Mouse (Mus musculus): ENCODE data around the gene Hhatl. TPM values are rescaled to one million over a fixed set of nuclear protein-coding genes. Genes with fewer than 3 reads are reported as not detected.

The Hhatl gene
- total and polyA plus RNA-seq, 2 experiments from 2014 or later, result 0.39 to 1.2 TPM

- ATAC-seq, result no peak
- 76% methylated on average over 2 of the region's 2 CpGs for WGBS
Observed at GRCm38 (mm10) chr9:121786359-121786758, 5.9 kb downstream of the Hhatl start.

GRCm38 (mm10) chr9:121785261-121785660 is 7.0 kb downstream of the Hhatl start:
- Histone ChIP-seq H3K36me3 (ENCODE audit: insufficient read depth) (no peaks in the 10 kb centered on the region), H3K9ac (no peak overlapping the region), H3K27ac (ENCODE audit: low read depth, low read length) (no peak overlapping the region), H3K9me3 (ENCODE audit: low read length) (no peaks in the 10 kb centered on the region), H3K4me1 (ENCODE audit: insufficient read depth) (no peaks in the 10 kb centered on the region), H3K4me3 (ENCODE audit: low read depth, low read length) (no peak overlapping the region), H3K27me3 (ENCODE audit: insufficient read depth, low read length) (no peaks in the 10 kb centered on the region), H3K4me2 (ENCODE audit: low read depth) (no peak overlapping the region)
- no peak for DNase-seq
- no peak for ATAC-seq
- WGBS, result 92% methylated on average over 8 of the region's 8 CpGs
- no peak for TF ChIP-seq CTCF (IDR thresholded peaks at IDR 0.05; ENCODE audit: low read depth)

More at GRCm38 (mm10) chr9:121786359-121786758, 5.9 kb downstream of the Hhatl start:
- TF ChIP-seq CTCF (IDR thresholded peaks at IDR 0.05; ENCODE audit: low read depth), result no peak
- Histone ChIP-seq H3K36me3 (ENCODE audit: insufficient read depth) (no peaks in the 10 kb centered on the region), H3K9ac (no peak overlapping the region), H3K27me3 (ENCODE audit: insufficient read depth, low read length) (no peaks in the 10 kb centered on the region), H3K4me1 (ENCODE audit: insufficient read depth) (no peaks in the 10 kb centered on the region), H3K4me3 (ENCODE audit: low read depth, low read length) (no peak overlapping the region), H3K9me3 (ENCODE audit: low read length) (no peaks in the 10 kb centered on the region), H3K4me2 (ENCODE audit: low read depth) (no peak overlapping the region), H3K27ac (ENCODE audit: low read depth, low read length) (no peak overlapping the region)
- no peak for DNase-seq

DNA sequence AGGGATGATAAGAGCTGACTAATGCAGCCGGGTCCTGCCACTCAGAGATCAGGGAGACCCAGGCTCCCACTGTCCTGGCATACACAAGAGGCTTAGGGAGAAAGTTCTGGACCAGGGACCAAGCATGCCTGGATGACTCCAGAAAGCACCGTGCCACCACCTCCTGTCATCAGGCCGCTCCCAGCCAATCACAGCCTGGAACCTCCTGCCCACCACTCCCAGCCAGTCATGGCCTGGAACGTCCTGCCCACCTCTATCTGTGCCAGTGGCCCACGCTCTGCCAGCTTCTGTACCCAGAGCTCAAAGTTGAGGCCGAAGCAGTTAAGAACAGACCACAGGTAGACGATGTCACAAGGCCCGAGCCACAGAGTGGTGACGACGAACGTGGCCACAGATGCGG is 7.5 kb downstream of the Hhatl start:
- ATAC-seq (no peak), DNase-seq (no peak)
- no peak for TF ChIP-seq CTCF (IDR thresholded peaks at IDR 0.05; ENCODE audit: low read depth)
- H3K4me2 ChIP-seq (ENCODE audit: low read depth), result no peak overlapping the region
- no peaks in the 10 kb centered on the region for H3K9me3 ChIP-seq (ENCODE audit: low read length)
- H3K9ac ChIP-seq, result no peak overlapping the region
- no peak overlapping the region for H3K4me3 ChIP-seq (ENCODE audit: low read depth, low read length)
- 85% methylated on average over 12 of the region's 12 CpGs for WGBS
- H3K36me3 ChIP-seq (ENCODE audit: insufficient read depth), result no peaks in the 10 kb centered on the region
- H3K4me1 ChIP-seq (ENCODE audit: insufficient read depth), result no peaks in the 10 kb centered on the region
- H3K27ac ChIP-seq (ENCODE audit: low read depth, low read length), result no peak overlapping the region
- no peaks in the 10 kb centered on the region for H3K27me3 ChIP-seq (ENCODE audit: insufficient read depth, low read length)

GRCm38 (mm10) chr9:121778066-121778624 is 14.2 kb downstream of the Hhatl start:
- peak overlapping the region; percentile 40 for H3K9ac ChIP-seq
- ATAC-seq, result peak; percentile 78
- peaks cover 16% of the 10 kb centered on the region for H3K27me3 ChIP-seq (ENCODE audit: insufficient read depth, low read length)
- H3K36me3 ChIP-seq (ENCODE audit: insufficient read depth), result no peaks in the 10 kb centered on the region
- no peaks in the 10 kb centered on the region for H3K4me1 ChIP-seq (ENCODE audit: insufficient read depth)
- no peaks in the 10 kb centered on the region for H3K9me3 ChIP-seq (ENCODE audit: low read length)
- TF ChIP-seq CTCF (IDR thresholded peaks at IDR 0.05; ENCODE audit: low read depth), result peak; percentile 17; the same call in 1 of the 2 replicates
- WGBS, result 9% methylated on average over 54 of the region's 54 CpGs
- H3K27ac ChIP-seq (ENCODE audit: low read depth, low read length), result no peak overlapping the region
- peak overlapping the region; percentile 37 for H3K4me3 ChIP-seq (ENCODE audit: low read depth, low read length)
- DNase-seq, result peak; percentile 78
- H3K4me2 ChIP-seq (ENCODE audit: low read depth), result peak overlapping the region; percentile 75

GRCm38 (mm10) chr9:121777484-121778065 is 14.7 kb downstream of the Hhatl start, which contains the start of gene Klhl40:
Gene Klhl40 (plus strand): TSS chr9:121777607.
- Histone ChIP-seq H3K4me2 (ENCODE audit: low read depth) (peak within 1 kb of the TSS; percentile 75), H3K9ac (peak within 1 kb of the TSS; percentile 40), H3K36me3 (ENCODE audit: insufficient read depth) (no peaks in the 10 kb centered on the region), H3K4me1 (ENCODE audit: insufficient read depth) (no peaks in the 10 kb centered on the region), H3K9me3 (ENCODE audit: low read length) (no peaks in the 10 kb centered on the region), H3K27ac (ENCODE audit: low read depth, low read length) (no peak within 1 kb of the TSS), H3K4me3 (ENCODE audit: low read depth, low read length) (peak within 1 kb of the TSS; percentile 37), H3K27me3 (ENCODE audit: insufficient read depth, low read length) (peaks cover 16% of the 10 kb centered on the region)
- TF ChIP-seq CTCF (IDR thresholded peaks at IDR 0.05; ENCODE audit: low read depth), result no peak
- DNase-seq (no peak), ATAC-seq (peak; percentile 57)
- WGBS, result 14% methylated on average over 30 of the region's 30 CpGs

DNA sequence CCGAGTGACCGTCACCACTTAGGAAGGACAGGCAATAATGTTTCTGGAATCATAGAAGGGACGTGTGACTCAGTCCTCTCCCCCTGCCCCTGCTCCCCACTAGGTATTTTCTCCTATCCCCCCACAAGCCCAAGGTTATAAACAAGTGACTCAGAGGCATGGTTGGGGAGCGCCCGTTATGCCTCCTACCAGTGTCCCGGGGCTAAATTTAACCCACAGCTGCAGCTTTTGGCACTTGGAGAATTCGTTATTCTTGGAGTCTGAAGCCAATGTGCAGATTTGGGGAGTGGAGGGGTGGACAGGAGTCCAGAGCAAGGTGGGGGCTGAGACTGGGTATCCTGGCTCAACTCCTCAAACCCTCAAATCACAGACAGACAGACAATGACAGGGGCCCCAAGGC is 15.8 kb downstream of the Hhatl start:
- Histone ChIP-seq H3K27ac (ENCODE audit: low read depth, low read length) (no peak overlapping the region), H3K9ac (no peak overlapping the region), H3K9me3 (ENCODE audit: low read length) (no peaks in the 10 kb centered on the region), H3K36me3 (ENCODE audit: insufficient read depth) (no peaks in the 10 kb centered on the region), H3K27me3 (ENCODE audit: insufficient read depth, low read length) (peaks cover 16% of the 10 kb centered on the region), H3K4me2 (ENCODE audit: low read depth) (no peak overlapping the region), H3K4me1 (ENCODE audit: insufficient read depth) (no peaks in the 10 kb centered on the region), H3K4me3 (ENCODE audit: low read depth, low read length) (no peak overlapping the region)
- DNase-seq, result no peak
- no peak for ATAC-seq
- no peak for TF ChIP-seq CTCF (IDR thresholded peaks at IDR 0.05; ENCODE audit: low read depth)
- 78% methylated on average over 7 of the region's 7 CpGs for WGBS

DNA sequence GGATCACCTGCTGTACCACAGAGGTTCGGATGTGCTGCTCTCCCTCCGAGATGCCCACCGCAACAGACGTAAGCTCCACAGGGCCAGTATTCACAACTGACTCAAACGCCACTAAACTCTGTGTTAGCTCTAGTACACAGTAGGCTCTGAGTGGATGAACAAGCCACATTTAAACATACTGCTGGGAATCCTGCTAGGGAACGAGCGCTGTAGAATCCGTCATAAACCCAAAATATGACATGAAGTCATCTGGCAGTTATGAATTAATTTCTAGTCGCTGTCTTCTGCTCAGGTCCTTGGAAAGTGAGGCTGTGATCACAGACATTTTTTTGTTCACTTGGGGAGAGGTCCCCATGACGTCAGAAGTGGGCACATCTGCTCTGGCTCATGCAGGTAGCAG is 16.4 kb downstream of the Hhatl start:
- no peak overlapping the region for H3K4me2 ChIP-seq (ENCODE audit: low read depth)
- no peak for ATAC-seq
- no peak overlapping the region for H3K27ac ChIP-seq (ENCODE audit: low read depth, low read length)
- no peaks in the 10 kb centered on the region for H3K9me3 ChIP-seq (ENCODE audit: low read length)
- no peak overlapping the region for H3K4me3 ChIP-seq (ENCODE audit: low read depth, low read length)
- no peak for TF ChIP-seq CTCF (IDR thresholded peaks at IDR 0.05; ENCODE audit: low read depth)
- peaks cover 16% of the 10 kb centered on the region for H3K27me3 ChIP-seq (ENCODE audit: insufficient read depth, low read length)
- DNase-seq, result no peak
- no peaks in the 10 kb centered on the region for H3K4me1 ChIP-seq (ENCODE audit: insufficient read depth)
- 73% methylated on average over 10 of the region's 10 CpGs for WGBS
- no peak overlapping the region for H3K9ac ChIP-seq
- no peaks in the 10 kb centered on the region for H3K36me3 ChIP-seq (ENCODE audit: insufficient read depth)

All from forebrain, postnatal 0 days (tissue).